Mouse (Mus musculus): ENCODE results near the gene C2cd4c. TPM values are rescaled to one million over a fixed set of nuclear protein-coding genes. Genes with fewer than 3 reads are reported as not detected.

C2cd4c gene
- total RNA-seq (2023): not detected in 2 replicates

GRCm38 (mm10) chr10:79613578-79614304, at the start of gene C2cd4c:
Gene C2cd4c, minus strand, starts transcription at chr10:79614025.

GRCm38 (mm10) chr10:79645711-79646110, 31.9 kb upstream of the C2cd4c start, which contains the start of gene Odf3l2:
Gene Odf3l2, minus strand, starts transcription at chr10:79645738.

GRCm38 (mm10) chr10:79637128-79638110, 23.6 kb upstream of the C2cd4c start, which contains the start of gene Shc2:
Gene Shc2, minus strand, starts transcription at chr10:79637918.

GRCm38 (mm10) chr10:79587061-79587751, 26.6 kb downstream of the C2cd4c start, which contains the start of gene Theg:
Gene Theg, minus strand, starts transcription at chr10:79587331.

Other genes with a start within 250 kb of the C2cd4c start
- gene Vmn2r83, start 145.3 kb downstream of the C2cd4c start, total RNA-seq (2023): not detected in 2 replicates
- gene Plpp2, start 80.2 kb downstream of the C2cd4c start, total RNA-seq (2023): 3.0 and 4.0 TPM in 2 replicates
- 7.8 and 8.8 TPM in 2 replicates for gene Mier2, start 58.8 kb downstream of the C2cd4c start, total RNA-seq (2023)
- not detected in 2 replicates for gene Theg, start 26.7 kb downstream of the C2cd4c start, total RNA-seq (2023)
- gene Shc2, start 23.9 kb upstream of the C2cd4c start, total RNA-seq (2023): not detected in 2 replicates
- gene Odf3l2, start 31.7 kb upstream of the C2cd4c start, total RNA-seq (2023): not detected in 2 replicates
- gene Madcam1, start 50.5 kb upstream of the C2cd4c start, total RNA-seq (2023): not detected in 2 replicates
- 16.1 and 19.4 TPM in 2 replicates for gene Tpgs1, start 55.3 kb upstream of the C2cd4c start, total RNA-seq (2023)
- gene Cdc34, start 68.2 kb upstream of the C2cd4c start, total RNA-seq (2023): 62.7 and 69.8 TPM in 2 replicates
- gene Gzmm, start 75.0 kb upstream of the C2cd4c start, total RNA-seq (2023): 1.6 and 2.3 TPM in 2 replicates
- 78.7 and 95.6 TPM in 2 replicates for gene Bsg, start 90.5 kb upstream of the C2cd4c start, total RNA-seq (2023)
- not detected in 2 replicates for gene Hcn2, start 102.6 kb upstream of the C2cd4c start, total RNA-seq (2023)
- gene Polrmt, start 132.6 kb upstream of the C2cd4c start, total RNA-seq (2023): 10.1 and 11.3 TPM in 2 replicates
- gene Fgf22, start 141.1 kb upstream of the C2cd4c start, total RNA-seq (2023): not detected in 2 replicates
- 18.7 and 24.0 TPM in 2 replicates for gene Rnf126, start 152.9 kb upstream of the C2cd4c start, total RNA-seq (2023)
- gene Fstl3, start 163.2 kb upstream of the C2cd4c start, total RNA-seq (2023): 3.4 and 5.5 TPM in 2 replicates
- 15.8 and 16.6 TPM in 2 replicates for gene Prss57, start 176.9 kb upstream of the C2cd4c start, total RNA-seq (2023)
- 104 and 146 TPM in 2 replicates for gene Palm, start 179.5 kb upstream of the C2cd4c start, total RNA-seq (2023)
- 0.60 and 1.1 TPM in 2 replicates for gene Misp, start 207.0 kb upstream of the C2cd4c start, total RNA-seq (2023)
- 224 and 230 TPM in 2 replicates for gene Ptbp1, start 240.4 kb upstream of the C2cd4c start, total RNA-seq (2023)